Mouse (Mus musculus) 3T3-L1 (cell line): Measurements from ENCODE around the gene Taar9.
"Not testable (repeated sequence)": the region's sequence is repeated elsewhere in the genome, so short reads cannot be mapped to it uniquely, and the experiment has no call there.

Experiments used
- DNase-seq: peaks from one replicate; pipeline ENCODE4 v3.0.0-alpha.2; 2015; ENCODE audit warnings: low read depth, low spot score

The Taar9 gene

DNA sequence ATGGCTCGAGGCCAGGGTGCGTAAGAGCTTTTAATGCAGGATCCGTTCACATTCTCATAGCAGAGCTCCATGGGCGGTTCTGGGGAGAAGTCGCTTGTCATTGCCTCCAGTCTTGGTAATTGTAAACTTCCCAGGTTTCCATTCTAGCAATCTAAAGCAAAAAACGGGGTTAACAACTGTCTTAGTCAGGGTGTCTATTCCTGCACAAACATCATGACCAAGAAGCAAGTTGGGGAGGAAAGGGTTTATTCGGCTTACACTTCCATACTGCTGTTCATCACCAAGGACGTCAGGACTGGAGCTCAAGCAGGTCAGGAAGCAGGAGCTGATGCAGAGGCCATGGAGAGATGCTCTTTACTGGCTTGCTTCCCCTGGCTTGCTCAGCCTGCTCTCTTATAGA is at the start of gene Taar9:
Gene Taar9, minus strand, starts transcription at position 101 of the 400 bp plus-strand sequence.
- DNase-seq = not testable (repeated sequence)

DNA sequence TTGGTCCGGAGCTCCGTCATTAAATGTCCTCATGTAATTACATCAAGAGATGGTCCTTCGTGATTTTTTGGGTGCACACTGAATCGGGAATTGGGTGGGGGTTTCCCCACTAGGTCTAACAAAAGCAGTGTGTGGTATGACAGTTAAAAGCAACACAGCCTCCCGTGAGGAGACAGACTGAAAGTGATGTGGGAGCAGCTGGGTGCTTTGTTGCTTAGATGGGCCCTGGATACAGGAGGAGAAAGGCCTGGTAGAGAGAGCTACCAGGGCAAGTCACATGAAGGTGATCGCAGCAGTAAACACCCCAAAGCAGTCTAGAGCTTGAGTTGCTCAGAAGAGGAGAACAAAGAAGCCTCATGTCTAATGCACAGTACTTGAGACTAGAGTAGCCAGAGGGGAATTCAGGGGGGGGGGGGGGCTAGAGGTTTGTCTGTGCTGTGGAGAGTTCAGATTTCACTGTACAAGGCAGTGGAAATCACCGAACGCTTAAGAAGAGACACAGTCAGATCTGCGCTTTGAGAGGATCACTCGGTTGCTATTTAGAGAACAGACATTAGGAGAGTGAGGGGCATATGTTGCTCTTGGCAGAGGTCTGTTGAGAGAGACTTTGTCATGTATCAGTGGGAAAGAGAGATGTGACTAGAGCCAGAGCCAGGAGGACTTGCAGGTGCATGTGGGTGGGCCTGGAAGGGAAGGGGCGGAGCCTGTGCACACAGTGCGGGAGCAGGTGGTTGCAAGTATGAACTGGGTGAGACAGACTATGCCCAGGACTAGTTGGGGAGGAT is 49.3 kb upstream of the Taar9 start:
- no peak for DNase-seq

DNA sequence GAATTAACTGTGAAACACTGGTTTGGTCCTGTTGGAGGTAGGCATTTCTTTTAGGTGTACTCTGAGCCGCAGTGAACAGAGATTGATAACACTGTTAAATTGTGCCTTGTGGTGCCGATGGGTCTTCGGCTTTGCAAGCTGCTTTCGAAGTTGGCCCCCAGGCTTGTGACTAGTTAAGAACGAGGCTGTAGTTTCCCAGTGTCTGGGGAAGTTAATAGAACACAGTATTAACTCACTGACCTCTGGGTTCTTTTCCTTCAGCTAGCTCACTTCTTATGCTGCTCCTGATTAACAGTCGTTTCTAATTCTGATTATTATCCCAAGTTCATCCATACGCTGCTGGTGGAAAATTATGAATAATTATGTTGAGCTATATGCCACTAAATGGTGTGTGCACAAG is 40.8 kb upstream of the Taar9 start:
- DNase-seq = no peak

DNA sequence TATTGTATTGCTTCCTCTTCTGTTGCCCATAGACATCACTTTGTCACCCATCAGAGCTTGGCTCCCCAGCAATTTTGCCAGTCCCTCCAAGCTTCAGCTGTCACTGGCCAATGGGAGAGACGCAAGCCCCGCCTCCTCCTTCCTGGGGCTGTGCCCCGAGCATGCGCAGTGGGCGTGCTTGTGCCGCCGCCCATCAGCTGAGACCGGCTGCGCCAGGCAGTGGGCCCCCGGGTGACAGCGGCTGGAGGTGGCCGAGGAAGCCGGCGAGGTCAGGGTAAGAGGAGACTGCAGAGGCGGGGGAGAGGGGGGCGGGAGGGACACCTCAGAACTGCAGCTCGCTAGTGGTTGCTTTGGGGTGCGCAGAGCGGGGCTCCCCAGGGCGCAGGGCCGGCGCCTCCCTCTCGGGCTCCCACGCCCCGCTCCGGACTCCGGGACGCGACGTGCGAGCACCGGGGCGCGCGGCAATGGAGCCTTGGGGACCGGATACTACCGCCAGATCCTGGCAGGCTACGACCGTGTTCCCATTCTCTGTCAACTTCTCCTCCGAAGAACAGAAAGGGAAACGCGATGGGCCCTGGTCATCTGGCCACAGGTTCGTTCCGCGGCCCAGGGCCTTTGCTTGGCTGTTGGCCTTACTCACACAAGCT is 39.9 kb upstream of the Taar9 start, which contains the start of gene Stx7:
Gene Stx7, plus strand, starts transcription at position 168 of the 647 bp plus-strand sequence.
- DNase-seq = peak; percentile 94

DNA sequence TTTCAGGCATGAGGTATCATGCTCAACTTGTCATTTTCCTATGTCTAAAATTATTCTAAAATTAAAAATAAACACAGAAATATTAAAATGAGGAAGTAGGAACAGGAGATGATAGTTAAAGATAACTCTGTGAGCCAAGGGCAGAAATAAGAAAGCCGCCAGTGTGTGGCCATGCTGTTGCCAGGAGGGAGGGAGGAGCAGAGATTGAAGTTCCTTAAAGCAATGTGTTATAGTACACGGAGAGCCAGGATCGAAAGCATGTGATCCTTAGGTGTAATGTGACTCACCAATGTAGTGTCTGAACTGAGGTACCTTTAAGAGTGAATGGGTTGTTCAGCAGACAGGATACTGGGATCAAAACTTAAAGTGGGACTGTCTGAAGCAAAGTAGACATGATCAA is 33.4 kb upstream of the Taar9 start:
- no peak for DNase-seq

DNA sequence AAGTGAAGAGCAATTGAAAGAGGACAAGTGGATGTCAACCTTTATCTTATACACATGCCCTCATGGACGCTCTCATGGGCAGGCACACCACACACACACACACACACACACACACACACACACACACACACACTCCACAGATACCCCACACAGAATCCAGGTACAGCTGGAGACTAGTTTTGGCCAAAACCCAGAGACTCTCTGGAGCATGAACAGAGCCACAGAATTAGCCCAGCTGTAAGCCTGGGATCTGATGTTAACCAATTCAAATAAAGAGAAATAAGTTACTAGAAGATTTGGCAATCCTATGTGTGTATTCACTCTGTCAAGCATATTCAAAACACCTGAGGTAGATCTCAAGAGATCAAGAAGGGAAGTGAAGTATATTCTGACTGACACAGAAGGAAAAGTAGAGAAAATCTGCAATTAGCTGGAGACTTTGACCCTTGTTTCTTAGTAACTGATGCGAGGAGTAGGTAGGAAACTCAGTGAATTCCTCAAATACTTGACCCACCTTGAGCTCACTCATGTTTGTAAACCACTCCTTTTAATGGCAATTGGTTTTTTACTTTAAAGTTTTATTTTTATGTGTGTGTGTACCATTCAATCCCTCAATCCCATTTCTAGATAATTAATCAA is 29.4 kb upstream of the Taar9 start:
- no peak for DNase-seq

DNA sequence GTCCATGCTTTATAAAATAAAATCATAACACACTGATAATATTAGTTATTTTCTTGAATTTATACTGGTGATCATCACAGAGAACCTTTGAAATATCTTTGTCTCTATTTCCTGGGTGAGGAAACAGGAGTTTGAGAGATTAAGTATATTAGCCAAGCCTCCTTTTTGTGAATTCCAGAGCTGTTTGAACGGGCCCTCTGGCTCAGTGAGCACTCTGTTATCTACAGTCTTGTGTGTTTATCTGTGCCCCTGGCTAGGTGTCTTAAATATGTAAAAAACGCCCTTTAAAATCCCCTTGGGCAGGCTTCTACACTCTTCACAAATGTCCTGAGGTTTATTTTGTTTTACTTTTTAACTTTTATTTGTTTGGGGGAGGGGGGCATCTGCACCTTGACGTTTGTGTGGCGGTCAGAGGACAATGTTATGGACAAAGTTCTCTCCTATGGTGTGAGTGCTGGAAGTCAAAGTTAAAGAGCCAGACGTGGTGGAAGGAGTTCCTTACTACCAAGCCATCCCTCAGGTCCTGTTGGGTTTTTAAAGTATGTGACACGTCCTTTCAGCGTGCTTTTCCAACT is 24.8 kb upstream of the Taar9 start:
- DNase-seq = no peak

DNA sequence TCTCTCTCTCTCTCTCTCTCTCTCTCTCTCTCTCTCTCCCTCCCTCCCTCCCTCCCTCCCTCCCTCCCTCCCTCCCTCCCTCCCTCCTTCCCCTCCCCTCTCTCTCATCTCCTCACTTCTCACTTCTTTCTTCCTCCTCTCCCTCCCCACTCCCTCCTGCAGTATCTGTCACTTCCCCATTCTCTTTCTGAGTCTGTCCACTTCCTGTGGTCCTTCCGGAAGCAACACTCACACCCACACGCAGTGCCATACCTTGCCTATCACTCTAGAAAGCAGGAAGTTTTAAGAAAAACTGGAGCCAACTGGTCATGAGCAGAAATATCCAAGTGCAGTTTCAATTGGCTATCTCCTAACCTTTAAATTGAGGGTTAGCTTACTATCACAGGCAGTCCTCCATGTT is 23.8 kb upstream of the Taar9 start:
- DNase-seq = no peak

DNA sequence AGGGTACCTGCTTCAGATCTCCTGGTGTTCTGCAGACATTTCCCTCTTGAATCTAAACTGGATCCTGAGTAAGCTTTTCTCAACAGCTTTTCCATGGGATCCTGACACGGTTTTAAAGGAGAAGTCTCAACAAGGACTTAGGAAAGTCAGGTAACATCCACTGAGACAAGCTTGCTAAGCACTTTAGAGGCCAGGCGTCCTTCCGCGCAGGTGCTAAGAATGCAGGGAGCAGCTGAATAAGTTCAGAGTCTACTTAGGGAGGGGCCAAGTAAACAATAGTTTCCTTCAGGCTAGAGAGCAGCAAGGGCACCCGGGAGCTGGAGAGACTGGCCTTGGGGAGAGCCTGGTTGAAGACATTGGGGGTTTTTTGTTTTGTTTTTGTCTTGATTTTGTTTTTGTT is 22.9 kb upstream of the Taar9 start:
- DNase-seq = no peak

DNA sequence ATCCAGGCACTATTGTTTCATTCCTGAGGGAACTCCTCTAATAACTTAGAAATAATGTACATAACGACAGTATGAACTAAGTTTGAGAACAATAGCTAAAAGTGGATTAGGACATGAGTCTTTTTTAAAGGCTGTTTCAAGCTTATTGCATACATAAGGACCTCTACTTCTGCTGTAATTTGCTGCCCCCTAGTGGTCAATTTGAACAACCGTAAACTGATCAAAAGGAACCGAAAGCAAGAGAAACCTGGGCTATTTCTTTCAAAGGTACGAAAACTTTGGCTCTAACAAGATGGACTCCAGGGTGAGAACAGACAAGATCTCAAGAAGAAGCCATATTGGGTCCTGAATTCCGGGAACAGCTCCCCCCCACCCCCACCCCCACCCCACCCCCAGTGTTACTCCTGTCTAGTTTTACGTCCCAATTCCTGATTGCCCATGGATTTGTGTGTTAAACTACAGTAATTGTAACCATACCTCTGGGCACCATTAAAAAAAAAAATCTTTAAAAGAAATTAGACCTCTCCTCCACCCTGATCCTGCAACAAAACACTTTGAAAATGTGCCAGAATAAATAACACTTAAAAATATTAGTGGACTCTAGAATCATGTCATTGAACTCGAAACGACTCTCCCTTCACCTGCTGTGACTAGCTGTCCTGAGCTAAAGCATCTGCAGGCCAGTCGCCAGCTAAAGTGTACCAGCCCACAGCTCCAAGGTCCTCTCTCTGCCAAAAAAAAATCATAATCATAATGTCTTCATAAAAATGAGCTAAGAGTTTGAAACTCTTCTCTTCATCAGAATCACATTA is 22.3 kb upstream of the Taar9 start:
- DNase-seq = peak; percentile 84

DNA sequence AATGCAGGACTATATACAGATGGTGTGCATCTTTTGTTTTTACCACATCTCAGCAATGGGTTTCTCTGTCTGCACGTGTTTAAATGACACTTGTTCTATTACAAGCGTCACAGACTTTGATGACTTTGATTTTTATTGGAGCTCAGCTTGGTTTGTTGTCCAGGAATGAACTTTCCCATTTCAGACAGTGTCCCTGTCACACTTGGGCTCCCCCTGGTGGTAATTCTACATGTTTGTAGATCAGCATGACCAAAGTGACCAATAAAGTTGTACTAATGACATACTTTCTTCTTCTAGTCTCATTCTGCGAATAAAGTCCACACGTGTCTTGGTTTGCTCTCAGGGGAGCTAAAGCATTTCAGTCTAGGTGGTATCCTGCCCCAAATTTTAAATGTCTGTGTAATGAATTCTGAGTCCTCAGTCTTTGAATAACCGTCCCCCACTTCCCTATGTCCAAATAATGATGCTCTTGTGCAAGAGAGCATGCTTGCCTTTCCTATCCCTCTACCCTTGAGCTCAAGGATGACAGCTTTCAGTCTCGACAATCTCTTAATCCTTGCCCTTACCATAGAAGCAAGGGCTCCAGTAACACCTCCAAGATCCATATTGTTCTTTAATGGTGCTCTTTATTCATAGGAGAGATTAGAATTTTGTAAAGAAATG is 1.9 kb upstream of the Taar9 start:
- peak; percentile 72 for DNase-seq

DNA sequence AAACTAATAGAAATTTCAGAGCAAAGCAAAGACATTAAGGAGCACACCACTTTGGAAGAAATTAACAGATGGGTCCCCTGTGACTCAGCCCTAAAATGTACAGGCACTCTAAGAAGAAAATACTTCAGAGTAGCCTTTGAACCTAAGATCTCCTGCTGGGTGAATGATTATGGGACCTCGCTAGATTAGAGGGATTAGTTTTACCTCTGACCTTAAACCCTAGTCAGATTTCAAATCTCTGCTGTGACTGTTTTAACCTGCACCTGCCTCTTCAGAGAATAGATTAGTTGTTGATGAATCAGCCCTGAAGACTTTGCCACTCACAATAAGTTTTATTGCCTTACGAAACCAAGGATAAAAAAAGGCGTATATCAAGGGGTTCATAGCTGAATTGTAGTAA is 1.1 kb downstream of the Taar9 start:
- DNase-seq = no peak

DNA sequence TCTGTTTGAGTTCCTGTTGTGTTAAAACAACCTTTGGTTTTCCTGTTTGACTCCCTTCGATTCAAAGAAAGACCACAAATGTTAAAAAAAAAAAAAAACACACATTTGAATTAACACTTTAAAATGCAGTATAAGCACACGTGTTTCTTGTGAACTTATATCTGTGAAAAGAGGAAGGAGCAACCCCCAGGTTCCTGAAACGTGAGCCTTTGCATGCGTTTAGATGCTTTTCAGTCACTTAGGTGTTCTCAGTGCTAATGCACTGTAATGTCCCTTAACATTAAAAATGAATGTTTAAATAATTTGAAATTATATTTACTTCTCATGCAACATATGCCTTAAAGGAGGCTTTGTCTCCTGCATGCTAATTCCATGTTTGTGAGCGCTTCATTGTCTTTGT is 1.6 kb downstream of the Taar9 start:
- no peak for DNase-seq

DNA sequence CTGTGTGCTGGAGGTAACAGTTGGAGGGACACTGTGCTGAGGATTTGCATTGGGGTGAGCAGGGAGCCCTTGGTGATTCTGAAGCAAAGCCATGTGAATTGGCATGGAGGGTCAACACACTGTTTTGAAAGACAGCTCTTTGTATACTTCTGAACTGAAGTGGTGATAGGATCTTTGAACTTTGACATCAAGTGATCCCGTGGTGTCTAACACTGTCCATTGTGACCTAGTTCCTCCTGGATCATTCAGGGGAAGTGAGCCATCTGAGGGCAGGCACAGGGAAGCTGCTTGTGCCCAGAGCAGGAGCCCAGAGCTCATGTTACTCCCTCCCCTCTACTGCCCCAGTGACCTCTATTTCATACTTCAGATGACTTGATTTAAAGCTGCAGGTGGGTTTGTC is 6.0 kb downstream of the Taar9 start:
- DNase-seq = not testable (repeated sequence)

DNA sequence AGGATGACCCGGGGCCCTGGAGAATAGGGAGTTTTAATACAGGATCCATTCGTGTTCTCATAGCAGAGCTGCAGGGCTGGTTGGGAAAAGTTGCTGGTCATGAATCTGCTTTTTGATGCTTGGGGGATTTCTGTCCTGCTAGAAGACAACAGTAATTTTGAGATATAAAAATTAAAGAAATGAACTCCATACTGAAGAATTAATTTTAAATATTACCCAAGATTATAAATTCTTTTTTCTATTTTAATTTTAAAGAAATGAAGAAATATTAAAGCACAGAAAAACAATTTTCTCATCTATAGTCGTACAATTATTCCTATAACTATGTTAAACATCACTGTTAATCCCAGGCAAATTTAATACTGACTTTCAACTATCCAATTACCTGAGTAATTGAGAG is 7.5 kb downstream of the Taar9 start, which contains the start of gene Taar8c:
Gene Taar8c, minus strand, starts transcription at position 101 of the 400 bp plus-strand sequence.
- DNase-seq = not testable (repeated sequence)

DNA sequence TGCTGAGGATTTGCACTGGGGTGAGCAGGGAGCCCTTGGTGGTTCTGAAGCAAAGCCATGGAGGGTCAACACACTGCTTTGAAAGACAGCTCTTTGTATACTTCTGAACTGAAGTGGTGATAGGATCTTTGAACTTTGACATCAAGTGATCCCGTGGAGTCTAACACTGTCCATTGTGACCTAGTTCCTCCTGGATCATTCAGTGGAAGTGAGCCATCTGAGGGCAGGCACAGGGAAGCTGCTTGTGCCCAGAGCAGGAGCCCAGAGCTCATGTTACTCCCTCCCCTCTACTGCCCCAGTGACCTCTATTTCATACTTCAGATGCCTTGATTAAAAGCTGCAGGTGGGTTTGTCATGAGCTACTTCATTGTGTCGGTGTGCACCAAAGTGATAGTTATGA is 12.3 kb downstream of the Taar9 start:
- DNase-seq = not testable (repeated sequence)

DNA sequence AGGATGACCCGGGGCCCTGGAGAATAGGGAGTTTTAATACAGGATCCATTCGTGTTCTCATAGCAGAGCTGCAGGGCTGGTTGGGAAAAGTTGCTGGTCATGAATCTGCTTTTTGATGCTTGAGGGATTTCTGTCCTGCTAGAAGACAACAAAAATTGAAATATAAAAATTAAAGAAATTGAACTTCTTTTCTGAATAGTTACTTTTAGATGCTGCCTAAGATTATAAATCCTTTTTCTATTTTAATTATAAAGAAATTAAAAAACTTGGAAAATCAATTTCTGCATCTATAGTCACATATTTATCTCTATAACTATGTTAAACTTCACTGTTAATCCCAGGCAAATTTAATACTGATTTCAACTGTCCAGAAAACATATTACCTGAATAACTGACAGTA is 17.1 kb downstream of the Taar9 start, which contains the start of gene Taar8b:
Gene Taar8b, minus strand, starts transcription at position 101 of the 400 bp plus-strand sequence.
- DNase-seq = no peak

DNA sequence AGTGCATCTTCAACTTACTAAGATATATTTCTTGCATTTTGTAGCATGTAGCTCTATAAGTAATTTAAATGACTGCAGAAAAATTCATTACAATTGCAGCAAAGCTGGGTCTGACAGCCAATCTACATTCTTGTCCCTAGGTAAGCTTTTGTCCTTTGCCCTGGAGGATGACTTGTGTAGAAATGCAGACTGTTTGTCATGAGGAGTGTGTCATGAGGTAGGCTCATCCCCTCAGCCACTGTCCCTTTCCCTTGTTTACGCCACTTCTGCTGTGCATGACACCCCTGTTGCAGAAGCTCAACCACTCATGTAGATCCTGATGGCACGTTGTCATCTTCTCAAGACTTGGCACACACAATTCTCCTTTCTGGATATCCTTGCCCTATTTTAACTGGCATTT is 22.2 kb downstream of the Taar9 start:
- DNase-seq = no peak

DNA sequence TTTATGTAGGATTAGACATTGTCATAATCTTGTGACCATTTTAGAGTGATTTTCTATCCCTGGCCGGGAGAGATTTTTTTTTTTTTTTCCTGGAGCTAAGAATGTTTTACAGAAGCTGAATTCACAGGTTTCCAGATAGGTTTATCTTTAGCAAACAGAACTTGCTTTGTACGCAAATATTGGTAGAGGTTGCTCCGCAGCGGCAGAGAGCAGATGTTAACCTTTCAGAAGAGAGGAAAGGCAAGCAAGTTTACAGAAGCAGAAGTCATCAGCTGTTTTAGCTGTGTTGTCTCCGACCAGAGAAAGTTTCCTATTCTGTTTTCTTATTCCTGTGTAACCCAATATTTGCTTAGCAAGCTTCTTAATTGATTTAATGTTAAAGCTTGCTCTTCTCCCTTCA is 22.8 kb downstream of the Taar9 start:
- no peak for DNase-seq

DNA sequence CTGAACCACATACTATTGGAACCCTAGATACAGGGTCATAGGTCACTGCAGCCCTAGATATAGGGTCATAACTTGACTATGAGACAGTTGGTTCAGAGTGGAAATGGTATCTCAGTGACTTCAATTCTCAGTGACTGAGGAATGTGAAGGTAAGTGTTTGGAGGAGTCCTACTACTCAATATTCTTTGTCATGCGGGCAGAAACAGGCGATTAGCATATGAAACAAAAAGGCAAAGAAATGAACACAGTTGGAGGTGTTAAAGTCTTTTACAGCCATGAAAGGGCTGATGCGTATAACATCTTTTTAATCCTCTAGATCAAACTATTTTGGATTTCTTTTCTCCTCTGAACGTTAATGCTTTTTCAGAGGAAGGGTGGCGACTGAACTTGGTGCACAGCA is 23.4 kb downstream of the Taar9 start:
- DNase-seq = no peak

DNA sequence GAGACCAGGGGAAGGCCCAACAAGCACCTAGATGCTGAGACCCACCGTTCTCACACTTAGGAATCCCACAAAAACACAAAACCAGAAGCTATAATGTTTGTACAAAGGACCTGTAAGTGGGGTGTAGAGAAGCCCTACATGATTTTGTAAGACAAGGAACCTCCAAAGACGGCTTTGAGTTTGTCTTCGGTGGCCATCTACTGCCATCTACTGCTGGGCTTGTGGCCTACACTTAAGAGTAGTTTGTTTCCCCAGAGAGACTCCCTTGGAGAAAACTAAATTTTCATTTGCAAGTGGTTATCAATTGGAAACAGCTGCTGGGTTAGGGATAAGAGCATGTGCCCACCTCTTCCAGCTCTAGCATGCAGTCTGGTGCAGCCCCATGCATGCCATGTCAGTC is 29.2 kb downstream of the Taar9 start:
- peak; percentile 60 for DNase-seq
